Mouse (Mus musculus) cerebellum, adult 2 months (tissue): Measurements from ENCODE around the gene Fer.

Experiments
- CTCF ChIP-seq: fragments of 200-500 bp; IDR thresholded peaks from 2 replicates; pipeline ENCODE4 v1.5.1; 2011; ENCODE audit warnings: low read depth, mild to moderate bottlenecking, control low read depth, low read length, moderate library complexity, borderline replicate concordance; ENCODE audit not compliant: insufficient read depth
- POLR2A ChIP-seq: fragments of 200-500 bp; IDR thresholded peaks from 2 replicates; pipeline ENCODE4 v1.6.1; 2011; ENCODE audit warnings: low read length, control low read depth, borderline replicate concordance; ENCODE audit not compliant: insufficient read depth

- TF ChIP-seq POLR2A (no peak), CTCF (no peak)
Observed at GRCm38 (mm10) chr17:64146409-64146808, 283.5 kb downstream of the Fer start.
